Mouse (Mus musculus): ENCODE measurements at regions not wholly inside any gene's neighbourhood (a gene's known extent, or its start where the extent isn't known, plus 50 kb on each side); places are given as distances from the start of the nearest gene placed in this dataset.
"Not testable (repeated sequence)": the region's sequence is repeated elsewhere in the genome, so short reads cannot be mapped to it uniquely, and the experiment has no call there.

DNA sequence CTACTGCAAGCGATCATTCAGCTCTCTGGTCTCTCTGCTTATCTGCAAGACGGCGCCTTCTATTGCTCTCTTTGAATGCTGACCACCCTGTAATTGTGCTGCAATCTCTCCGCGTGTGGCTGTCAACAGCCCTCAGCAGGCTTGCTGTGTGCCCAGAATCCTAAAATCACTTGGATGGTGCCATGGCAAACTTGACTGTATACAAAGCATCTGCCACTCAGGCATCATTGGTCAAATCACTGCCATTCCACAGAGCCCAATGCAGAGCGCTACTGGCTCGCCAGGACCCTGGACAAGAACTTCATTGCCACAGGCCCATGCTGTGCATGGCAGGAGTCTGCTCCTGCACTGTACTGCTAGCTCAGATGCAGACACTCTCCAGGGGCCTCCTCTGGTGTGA lies 142.3 kb upstream of the Tas2r119 start:
- DNase-seq: no peak
- intact Hi-C loops (cut with DNase I; ENCODE audit: low total_unique reads): no loop called here

GRCm38 (mm10) chr15:32041764-32042163 lies 135.3 kb upstream of the Tas2r119 start:
- intact Hi-C loops (cut with DNase I; ENCODE audit: low total_unique reads): no loop called here
- no peak for DNase-seq

DNA sequence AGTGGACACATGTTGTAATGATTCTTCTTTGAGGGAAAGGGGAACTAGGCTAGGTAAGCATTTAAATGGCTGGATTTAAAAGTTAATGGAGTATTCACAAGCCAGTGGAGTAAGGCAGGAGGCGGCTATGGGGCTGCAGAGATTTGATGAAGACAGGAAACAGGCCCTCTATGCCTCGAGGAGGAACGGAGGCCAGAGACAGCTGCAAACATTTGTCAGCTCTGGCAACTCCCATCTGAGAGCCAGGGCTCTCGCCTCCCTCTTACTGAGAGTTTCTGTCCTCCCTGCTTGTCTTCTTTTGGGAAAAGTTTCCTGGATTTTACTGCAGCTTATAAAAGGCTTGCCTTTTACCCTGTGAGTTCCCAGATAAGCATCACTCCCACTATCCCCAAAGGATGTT lies 134.9 kb upstream of the Tas2r119 start:
- intact Hi-C loops (cut with DNase I; ENCODE audit: low total_unique reads): no loop called here
- peak; percentile 15 for DNase-seq

- intact Hi-C loops (cut with DNase I; ENCODE audit: low total_unique reads): no loop called here
- no peak for DNase-seq
These were observed 134.5 kb upstream of the Tas2r119 start for GRCm38 (mm10) chr15:32042589-32042988.

DNA sequence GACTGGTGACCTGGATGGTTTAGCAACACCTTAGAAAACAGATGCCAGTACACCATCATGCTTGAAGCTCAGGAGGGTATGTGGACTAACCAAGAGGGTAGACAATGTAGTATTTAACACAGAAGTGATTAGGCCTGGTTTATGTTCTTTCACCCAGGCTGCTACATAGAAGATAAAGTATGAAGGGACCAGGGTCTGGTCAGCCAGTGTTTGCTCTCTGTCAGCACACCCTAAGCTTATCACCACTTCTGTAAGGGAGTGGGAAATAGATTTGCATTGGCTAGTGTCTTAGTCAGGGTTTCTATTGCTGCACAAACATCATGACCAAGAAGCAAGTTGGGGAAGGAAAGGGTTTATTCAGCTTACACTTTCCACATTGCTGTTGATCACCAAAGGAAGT lies 133.9 kb upstream of the Tas2r119 start:
- intact Hi-C loops (cut with DNase I; ENCODE audit: low total_unique reads): no loop called here

GRCm38 (mm10) chr15:32043670-32044069 lies 133.4 kb upstream of the Tas2r119 start:
- intact Hi-C loops (cut with DNase I; ENCODE audit: low total_unique reads); DNase-seq: not testable (repeated sequence)

More for the DNA sequence above, 133.9 kb upstream of the Tas2r119 start:
- DNase-seq: no peak

DNA sequence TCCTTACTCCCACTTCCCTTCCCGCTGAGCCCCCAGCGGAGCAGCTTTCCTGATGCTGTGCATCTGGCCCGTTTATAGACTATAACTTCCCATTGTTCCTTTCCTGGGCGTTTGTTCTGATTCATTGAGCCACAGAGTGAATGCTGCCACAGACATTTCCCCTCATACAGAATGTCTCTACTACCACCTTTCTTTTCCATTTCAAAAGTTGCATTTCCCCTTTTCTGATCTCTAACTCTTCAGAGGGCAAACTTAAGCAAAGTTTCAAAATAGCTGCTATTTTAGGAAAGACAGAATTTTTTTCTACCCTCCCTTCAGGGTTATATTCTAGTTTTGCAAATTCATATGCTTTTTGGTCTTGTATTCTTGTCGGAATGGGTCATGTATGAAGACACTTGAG lies 128.3 kb upstream of the Tas2r119 start:
- DNase-seq: no peak
- intact Hi-C loops (cut with DNase I; ENCODE audit: low total_unique reads): no loop called here

DNA sequence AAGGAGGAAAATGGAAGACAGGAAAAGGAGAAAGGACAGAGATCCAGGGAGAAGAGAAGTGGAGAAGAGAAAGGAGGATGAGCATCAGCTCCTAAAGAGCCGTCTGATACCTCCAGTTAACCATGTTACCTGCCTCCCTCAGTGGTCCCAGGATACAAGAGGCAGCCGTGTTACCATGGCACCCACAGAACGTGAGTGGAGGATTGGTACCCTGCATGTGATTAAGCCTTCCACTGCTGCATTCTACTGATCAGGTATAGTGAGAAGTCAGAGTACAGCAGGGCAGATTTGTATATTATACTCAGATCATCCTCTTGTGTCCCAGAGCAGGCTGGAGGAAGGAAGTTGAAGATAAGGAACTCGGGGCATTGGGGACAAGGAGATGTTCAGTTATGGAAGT lies 115.5 kb upstream of the Tas2r119 start:
- intact Hi-C loops (cut with DNase I; ENCODE audit: low total_unique reads): no loop called here

GRCm38 (mm10) chr15:32082109-32082508 lies 95.0 kb upstream of the Tas2r119 start:
- intact Hi-C loops (cut with DNase I; ENCODE audit: low total_unique reads): no loop called here

More for the DNA sequence above, 115.5 kb upstream of the Tas2r119 start:
- DNase-seq: no peak

DNA sequence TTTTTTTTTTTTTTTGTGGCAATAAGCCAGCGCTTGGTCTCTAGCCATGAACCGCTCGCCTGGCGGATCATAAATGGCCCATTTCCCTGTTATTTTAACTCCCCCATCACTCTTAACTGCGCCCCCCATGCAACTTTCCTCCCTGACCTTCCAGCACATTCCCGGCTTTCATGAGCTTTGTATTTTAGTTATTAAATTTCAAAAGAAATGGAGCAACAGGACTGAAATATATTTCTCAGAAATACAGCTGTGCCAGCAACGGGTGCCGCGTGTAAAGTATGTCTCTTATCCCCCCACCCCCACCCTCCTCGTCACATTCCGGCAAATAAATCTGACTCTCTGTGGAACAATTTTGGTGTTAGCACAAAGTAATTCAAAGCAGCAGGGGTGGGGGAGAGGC lies 83.2 kb upstream of the Tas2r119 start:
- DNase-seq: no peak
- intact Hi-C loops (cut with DNase I; ENCODE audit: low total_unique reads): no loop called here

More at GRCm38 (mm10) chr15:32082109-32082508, 95.0 kb upstream of the Tas2r119 start:
- no peak for DNase-seq

- intact Hi-C loops (cut with DNase I; ENCODE audit: low total_unique reads): no loop called here
- no peak for DNase-seq
These were observed 81.5 kb upstream of the Tas2r119 start for GRCm38 (mm10) chr15:32095554-32095953.

DNA sequence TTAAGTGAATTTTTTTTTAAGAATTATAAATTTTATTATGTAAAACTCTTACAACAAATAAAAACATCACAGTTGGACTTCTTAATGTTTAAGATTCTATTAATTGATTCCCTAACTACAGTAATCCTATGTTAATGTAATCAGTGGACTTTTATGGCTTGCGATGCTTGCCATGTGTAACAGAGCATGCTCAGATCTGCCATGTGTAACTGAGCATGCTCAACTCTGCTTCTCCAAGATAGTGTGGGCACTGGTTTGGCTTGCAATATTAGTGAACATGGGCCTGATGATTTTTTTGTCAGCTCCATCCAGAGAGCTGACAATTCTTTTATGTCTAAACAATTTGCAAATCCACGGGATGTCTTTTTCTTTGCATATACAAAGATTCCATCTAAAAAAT lies 66.4 kb upstream of the Tas2r119 start:
- intact Hi-C loops (cut with DNase I; ENCODE audit: low total_unique reads): no loop called here

More for the DNA sequence above, 66.4 kb upstream of the Tas2r119 start:
- no peak for DNase-seq
